Mouse (Mus musculus) heart, postnatal 36 days (tissue): Measurements from ENCODE around the gene Tufm. TPM values are rescaled to one million over a fixed set of nuclear protein-coding genes. Genes with fewer than 3 reads are reported as not detected.

Experiments used
- DNase-seq, 2 experiments: peaks; one replicate each; pipeline ENCODE4 v3.0.0; 2021 to 2022
- intact Hi-C: fragments of 180-260 bp; cut with DNase I; formaldehyde crosslinking; loops from one replicate; pipeline ENCODE4 v1.15.1; 2025
- total RNA-seq, 2 experiments: library from RNA; stranded (reverse); gene quantifications; 2 replicates each; pipeline ENCODE4 v1.2.3; 2021

Tufm gene
- total RNA-seq, 2 experiments from 2014 or later = 287 to 327 TPM

DNA sequence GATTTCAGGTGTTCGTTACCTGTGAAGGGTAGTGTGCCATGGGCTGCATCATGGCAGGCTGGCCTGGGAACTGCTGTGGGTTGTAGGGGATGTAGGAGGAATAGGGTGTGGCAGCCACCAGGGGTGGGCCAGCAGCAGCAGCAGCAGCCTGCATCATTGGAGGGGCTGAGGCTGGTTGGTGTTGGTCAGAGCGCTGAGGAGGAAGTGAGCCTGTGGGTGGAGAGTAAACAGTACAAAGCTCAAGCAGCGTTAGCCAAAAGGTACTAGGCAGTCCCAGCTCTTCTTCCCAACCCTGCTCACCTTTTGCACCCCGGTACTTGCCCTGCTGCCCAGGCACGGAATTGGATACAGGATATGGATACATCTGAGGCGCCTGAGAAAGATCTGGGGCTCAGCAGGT is 7.0 kb downstream of the Tufm start:
- no peak for DNase-seq
- intact Hi-C loops = no loop called here

DNA sequence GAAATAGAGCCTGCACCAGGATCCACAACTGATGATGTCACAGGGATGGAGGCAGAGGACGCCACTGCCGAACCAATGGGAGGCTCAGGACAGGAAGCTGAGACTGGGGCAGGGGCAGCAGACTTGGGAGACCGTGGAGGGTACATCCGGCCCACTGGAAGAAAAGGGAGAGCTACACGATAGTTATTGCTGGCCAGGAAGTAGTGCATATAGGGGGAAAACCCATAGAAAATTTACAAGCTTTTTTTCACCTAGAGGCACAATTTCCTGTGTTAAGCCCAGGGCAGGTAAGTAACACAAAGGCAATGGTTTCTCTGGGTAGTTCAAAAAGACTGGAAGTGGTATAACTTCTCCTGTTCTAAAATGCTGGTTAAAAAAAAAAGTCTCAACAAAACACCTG is 9.3 kb downstream of the Tufm start:
- DNase-seq = no peak
- intact Hi-C loops = no loop called here

DNA sequence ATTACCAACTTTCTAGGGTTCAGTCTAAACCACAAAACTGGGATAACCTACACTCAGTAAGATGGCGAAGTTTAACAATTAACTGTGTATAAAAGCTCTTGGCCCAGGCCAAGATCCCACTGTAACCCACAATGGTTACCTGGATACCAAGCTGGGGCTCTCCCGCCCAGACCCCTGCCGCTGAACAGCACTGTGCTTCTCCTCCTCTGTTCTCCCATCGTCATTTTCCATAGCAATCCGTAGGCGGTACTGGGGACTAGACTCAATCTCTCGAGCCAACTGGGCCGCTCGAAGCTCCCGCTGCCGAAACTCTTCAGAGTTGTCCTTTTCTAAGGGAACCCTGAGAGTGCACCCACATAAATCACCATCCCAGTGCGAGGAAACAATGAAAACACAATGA is 10.8 kb downstream of the Tufm start:
- intact Hi-C loops = no loop called here

DNA sequence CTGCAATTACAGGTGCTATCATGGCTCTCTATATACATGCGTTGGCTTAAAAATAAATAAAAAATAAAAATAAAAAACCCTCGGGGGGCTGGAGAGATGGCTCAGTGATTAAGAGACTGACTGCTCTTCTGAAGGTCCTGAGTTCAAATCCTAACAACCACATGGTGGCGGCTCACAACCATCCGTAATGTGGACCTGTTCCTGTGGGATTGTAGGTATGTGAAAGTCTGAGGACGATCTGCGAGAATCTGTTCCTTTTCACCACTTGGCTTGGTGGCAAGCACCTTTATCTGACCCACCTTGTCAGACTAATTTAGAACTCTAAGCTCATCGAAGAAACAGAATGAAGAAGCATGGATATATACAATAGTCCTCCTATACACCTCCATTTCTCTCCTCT is 12.3 kb downstream of the Tufm start:
- intact Hi-C loops = no loop called here

More for the DNA sequence above, 10.8 kb downstream of the Tufm start:
- no peak for DNase-seq

DNA sequence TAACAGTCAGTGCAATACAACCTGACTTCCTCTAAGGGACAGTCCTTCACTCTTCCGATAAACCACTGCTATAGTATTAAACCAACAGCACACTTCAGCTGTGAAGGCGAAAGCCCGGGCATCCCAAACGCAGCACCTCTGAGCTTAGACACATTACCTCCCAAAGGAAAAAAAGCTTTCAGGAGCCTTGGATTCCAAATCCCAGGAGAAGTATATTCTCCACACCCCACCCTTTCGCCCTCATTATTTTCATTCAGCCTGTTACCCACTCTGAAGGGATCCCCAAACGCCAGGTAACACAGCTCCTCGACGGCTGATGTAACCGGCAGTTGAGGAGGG is 14.5 kb downstream of the Tufm start:
- intact Hi-C loops = loop anchor here (1.0 to 10.0 kb wide), 3 partner anchors 11 to 843 kb away; partner anchors contain the start of genes Tbx6 and Zfp768
- DNase-seq = no peak

More for the DNA sequence above, 12.3 kb downstream of the Tufm start:
- no peak for DNase-seq

DNA sequence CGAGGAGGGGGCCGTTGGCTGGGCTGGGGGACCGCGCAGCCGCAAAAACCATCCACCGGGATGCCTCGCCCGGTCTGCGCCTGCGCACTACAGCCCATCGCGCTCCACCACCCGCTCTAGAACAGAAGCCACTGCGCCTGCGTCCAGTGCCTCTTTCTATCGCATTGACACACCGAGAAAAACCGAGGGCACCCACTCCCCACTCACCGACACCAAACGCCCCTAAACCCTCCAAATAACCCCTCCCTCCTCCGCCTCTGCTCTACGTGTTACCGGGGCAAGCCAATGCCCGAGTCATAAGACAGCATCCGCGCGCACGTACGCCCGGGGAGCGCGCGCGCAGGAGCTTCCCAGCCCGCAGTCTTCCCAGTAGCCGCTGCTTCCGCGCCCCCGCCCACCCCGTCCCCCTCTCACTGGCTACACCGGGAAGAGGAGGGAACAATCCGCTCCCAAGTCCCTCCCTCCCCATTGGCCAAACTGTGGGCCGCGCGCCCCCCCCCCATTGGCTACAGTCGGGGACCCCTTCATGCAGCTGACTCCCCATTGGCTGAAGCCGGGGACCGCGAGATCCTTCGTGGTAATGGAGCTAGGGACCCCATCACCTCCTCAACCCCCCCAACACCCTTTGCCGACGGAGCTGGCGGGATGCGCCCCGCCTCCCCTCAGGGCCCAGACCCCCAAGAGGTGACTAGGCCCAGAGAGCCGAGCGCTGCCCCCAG is 15.0 kb downstream of the Tufm start:
- intact Hi-C loops = loop anchor here (5.0 to 10.0 kb wide), 2 partner anchors 280 to 843 kb away; partner anchors contain the start of genes Tbx6 and Zfp768
- peak; percentile 90 to 96 for DNase-seq

DNA sequence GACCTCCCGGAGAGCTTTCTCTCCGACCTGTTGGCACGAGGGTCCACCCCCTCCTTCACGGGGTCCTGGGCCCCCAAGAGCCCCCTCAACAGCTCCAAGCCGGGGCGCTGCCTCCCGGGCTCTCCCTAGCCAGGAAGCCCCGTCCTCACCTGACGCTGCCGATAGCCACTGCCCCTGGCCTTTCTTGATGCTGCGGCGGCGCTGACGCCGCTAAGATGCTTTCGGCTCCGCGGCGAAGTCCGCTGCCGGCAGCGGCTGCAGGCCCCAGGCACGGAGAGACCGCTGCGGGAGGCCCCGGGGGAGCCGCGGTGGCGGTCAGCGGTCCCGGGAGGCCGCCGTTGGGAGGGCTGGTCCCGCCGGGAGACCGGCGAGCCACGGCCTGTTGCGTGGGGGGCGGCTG is 15.6 kb downstream of the Tufm start:
- DNase-seq = no peak
- intact Hi-C loops = loop anchor here (1.0 to 10.0 kb wide), 3 partner anchors 15 to 842 kb away; partner anchors contain the start of genes Tbx6, Tufm and Zfp768

DNA sequence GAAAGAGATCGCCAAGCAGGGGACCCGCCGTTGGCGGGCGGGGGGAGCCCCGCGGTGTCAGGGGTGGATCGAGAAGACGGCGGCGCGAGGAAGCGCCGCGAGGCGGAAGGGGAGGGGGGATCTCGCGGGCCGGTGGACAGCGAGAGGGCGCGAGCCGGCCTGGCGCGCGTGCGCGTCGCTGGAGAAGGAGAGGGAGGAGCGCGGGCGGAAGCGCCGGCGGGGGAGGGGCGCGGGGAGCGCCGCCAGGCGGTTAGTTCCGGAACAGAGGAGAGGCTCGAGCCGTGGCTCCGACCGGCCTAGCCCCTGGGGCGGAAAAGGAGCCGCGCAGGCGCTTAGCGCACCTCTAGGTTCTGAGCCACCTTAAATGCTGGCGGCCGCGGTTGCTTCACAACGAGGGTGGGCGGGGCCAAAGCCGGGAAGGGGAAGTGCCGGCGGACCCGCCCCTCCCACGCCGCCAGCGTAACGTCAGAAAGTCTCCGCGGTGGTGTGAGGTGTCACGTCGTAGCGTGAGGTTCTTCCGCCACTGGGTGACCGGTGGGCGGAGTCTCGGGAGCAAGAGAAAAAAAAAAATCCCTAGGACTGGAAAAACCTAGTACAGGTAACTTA is 16.2 kb downstream of the Tufm start, which contains the start of gene Atxn2l:
Atxn2l (minus strand) TSS at position 165 of the 606 bp plus-strand sequence.
- DNase-seq = peak; percentile 98 to 99
- intact Hi-C loops = loop anchor here (1.0 to 10.0 kb wide), 3 partner anchors 16 to 841 kb away; partner anchors contain the start of genes Tbx6, Tufm and Zfp768

DNA sequence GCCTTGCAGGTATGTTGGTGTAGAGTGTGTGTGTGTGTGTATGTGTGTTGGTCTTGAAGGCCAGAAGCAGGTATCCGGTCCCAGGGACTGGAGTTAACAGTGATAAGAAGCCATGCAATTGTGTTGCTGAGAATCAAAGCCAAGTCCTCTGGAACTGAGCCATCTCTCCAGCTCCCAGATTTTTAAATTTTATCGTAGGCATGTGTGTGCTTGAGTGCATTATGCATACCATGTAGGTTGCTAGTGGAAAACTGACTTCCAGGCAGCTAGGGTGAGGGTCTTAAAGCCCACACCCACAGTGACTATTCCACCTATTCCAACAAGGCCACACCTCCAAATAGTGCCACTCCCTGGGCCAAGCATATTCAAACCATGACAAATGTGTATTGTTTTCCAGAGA is 17.8 kb downstream of the Tufm start:
- intact Hi-C loops = loop anchor here (2.0 to 10.0 kb wide), 3 partner anchors 24 to 840 kb away; partner anchors contain the start of genes Tbx6 and Zfp768
- no peak for DNase-seq

DNA sequence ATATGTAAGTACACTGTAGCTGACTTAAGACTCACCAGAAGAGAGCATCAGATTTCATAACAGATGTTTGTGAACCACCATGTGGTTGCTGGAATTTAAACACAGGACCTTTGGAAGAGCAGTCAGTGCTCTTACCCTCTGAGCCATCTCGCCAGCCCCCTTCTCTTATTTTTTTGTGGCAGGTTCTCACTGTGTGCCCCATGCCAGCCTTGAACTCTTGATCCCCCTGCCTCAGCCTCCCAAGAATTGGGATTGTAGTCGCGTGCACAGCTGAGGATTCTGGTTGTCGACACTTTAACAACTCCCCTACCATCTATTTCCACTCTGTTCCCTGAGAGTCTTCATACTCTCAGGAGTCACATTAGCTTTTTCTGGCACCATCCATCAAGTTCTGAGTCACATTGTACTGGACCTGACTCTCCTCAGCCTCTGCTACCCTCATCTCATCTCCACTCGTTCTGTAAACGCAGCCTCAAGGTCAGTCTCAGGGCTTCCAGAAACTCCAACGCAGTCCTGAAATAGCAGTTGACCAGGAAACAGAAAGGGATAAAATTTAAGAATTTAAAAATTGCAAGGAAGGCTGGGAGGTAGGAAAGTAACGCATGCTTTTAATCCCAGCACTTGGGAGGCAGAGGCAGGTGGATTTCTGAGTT is 20.1 kb downstream of the Tufm start:
- intact Hi-C loops = loop anchor here (10.0 kb wide), 1 partner anchor 838 kb away; the partner anchor contains the start of gene Zfp768
- DNase-seq = no peak

DNA sequence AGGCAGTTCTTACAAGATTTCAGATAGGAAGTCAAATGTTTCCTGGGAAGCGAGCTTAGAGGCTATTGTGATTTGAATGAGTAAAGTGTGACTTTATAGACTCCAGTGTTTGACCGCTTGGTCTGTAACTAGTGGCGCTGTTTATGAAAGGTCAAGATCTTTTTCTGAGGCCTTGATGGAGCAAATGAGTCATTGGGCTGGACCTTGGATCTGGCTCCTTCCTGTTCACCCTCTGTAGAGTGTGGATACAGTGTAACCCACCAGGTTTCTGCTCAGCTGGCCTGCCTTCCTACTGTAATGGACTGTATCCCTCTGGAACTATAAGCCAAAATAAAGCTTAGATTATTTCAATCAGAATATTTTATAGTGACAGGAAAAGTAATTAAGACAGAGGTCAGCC is 24.1 kb downstream of the Tufm start:
- DNase-seq = no peak
- intact Hi-C loops = no loop called here

DNA sequence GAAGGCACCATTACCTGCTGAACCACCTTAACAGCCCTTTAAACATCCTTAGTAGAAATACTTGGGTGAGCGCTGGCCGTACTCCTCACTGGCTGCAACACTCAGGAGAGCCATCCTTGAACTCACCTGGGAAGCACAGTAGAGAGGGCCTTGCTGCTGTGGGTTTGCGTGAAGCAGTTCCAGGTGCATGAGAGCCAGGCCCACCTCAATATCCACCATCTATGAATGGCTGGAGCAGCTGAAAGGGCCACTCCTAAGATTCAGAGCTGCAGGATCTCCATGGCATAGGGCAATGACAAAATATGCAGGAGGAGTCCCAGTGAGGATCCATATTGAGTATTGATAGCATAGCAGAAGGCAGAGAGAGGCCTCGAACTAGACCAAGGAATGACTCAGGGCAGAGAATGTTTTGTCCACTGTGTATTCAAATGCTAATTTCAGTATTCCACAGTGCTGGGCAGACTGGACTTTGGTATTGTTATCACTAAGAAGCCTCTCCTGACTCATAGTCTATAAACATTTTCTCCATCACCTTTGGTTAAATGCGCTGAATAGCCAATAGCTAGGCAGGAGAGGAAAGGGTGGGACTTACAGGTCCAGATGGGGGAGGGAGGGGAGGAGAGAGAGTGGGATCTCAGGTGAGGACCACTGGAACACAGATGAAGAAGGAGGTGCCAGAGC is 31.2 kb downstream of the Tufm start:
- intact Hi-C loops = no loop called here
- DNase-seq = no peak

DNA sequence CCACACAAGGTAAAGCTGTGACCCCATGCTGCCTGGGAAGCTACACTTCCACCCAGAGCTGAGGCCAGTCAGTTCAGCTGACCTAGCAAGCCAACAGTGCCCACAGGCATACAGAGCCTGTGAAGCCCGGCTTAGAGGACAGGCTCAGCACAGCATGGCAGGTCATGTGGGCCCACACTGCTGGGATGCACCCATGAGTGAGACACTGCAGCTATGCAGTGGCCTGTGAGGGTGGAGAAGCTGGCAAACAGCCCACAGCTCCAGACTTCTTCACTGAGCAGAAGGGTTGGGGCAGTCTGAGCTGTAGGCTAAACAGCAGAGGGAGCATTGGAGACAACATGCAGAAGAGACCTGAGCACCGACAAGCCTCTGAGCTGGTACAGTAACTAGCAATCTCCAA is 32.4 kb downstream of the Tufm start:
- DNase-seq = no peak
- intact Hi-C loops = no loop called here

DNA sequence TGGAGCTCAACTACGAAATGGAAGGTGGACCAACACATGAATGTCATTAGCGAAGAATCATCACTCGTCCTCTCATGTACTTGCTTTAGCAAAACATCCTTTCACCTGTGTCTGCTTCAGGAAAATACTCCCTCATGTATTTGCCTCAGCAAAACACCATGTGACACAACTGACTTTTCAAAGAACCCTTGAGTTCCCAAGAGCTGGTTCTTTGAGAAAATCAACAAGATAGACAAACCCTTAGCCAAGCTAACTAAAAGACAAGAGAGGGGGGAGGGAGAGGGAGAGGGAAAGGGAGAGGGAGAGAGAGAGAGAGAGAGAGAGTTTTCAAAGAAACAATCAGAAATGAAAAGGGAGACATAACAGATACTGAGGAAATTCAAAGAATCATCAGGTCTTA is 36.2 kb downstream of the Tufm start:
- no peak for DNase-seq
- intact Hi-C loops = no loop called here

DNA sequence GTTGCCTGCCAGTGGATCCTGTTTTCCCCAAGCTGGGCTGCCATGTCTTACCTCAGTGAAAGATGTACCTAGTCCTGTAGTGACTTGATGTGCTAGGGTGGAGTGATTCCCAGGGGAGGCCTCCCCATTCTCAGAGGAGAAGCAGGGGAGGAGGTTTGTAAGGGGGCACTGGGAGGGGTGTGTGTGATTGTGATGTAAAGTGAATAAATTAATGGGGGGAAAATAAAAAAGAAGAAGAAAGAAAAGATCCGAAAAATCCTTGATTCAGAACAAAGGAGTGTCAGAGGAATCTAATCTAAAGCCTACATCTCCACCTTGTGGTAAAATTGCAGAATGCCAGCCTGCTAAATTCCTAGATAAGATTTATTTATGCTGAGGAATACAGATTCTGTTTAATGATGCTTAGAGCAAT is 41.0 kb downstream of the Tufm start:
- peak in 1 of 2 experiments; percentile 7 for DNase-seq
- intact Hi-C loops = loop anchor here (1.0 to 2.0 kb wide), 4 partner anchors 23 to 205 kb away; no protein-coding TSS in a partner anchor

DNA sequence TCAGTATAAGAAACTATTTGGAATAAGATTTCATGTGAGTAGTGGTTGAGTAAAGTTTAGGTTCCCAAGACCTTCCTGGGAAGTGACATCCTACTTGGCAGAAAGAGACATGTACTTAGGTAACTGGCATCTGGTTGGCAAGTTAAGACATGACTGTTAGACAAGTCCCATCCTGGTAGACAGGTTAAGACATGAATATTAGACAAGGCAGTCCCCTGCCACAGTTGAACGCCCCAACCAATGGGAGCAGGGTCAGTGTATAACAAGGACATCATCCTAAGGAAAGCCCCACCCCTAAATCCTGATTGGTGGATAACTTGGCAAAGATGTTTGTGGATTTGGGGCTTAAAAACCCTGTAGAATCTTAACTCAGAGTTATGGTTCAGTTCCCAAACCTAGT is 46.3 kb downstream of the Tufm start:
- intact Hi-C loops = no loop called here
- DNase-seq = no peak

DNA sequence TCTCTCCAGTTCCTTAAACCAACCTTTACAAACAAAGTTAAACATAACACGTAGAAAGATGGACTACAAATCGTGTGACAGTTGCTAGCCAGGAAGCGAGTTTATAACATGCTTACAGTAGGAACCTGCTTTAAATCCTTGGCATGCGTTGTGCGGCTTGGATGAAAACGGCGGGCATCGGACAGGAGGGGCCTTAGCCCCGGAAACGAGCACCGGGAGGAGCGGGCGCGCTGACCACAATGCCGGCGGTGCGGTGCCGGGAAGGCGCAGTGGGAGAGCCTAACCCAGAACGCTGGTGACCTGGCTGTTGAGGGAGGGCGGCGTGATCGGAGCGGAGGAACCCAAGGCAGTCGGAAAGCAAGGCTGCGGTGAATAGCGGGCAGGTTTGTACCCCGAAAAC is 48.6 kb downstream of the Tufm start:
- DNase-seq = no peak
- intact Hi-C loops = no loop called here

DNA sequence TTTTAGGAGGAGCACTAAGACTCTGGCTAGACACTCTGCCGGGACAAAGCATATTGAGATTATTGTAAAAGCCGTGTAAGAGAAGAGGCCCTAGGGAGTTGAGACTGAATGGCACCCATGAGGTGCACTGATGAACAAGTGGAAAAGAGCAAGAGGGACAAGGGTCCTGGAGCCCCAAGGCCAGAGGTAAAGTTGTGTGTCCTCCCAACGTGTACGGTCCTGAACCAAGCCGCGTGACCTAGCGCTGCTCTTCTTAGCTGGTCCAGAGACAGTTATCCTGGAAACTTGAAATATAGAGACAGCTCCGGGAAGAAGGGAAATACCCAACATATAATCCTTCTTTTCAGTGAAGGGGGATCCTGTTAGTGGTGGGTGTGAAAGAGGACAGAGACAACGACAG is 49.3 kb downstream of the Tufm start:
- intact Hi-C loops = no loop called here
- DNase-seq = no peak

DNA sequence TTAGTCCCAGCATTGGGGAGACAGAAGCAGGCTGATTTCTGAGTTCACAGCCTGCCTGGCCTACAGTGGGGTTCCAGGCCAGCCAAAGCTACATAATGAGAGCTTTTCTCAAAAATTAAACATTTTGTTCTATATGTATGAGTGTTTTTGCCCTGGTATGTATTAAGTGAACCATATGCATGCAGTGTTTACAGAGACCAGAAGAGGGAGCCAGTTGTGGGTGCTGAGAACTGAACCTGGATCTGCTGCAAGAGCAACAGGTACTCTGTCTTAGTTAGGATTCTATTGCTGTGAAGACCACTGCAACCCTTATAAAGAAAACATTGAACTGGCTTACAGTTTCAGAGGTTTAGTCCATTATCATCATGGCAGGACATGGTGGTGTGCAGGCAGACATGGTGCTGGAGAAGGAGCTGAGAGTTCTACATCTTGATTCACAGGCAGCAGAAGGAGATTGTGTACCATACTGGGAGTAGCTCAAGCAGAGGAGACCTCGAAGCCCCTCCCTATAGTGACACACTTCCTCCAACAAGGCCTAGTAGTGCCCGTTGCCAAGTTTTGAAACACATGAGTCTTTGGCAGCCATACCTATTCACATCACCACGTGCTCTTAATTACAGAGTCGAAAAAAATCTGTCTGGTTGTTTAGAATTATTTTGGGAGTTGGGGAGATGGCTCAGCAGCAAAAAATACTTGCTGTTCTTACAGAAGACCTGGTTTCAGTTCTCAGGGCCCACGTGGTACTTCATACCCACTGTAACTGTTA is 50.8 kb downstream of the Tufm start:
- no peak for DNase-seq

More for the DNA sequence above, 50.8 kb downstream of the Tufm start:
- intact Hi-C loops = no loop called here
